Mouse (Mus musculus): ENCODE results near the gene Isg20l2. TPM values are rescaled to one million over a fixed set of nuclear protein-coding genes. Genes with fewer than 3 reads are reported as not detected.

The Isg20l2 gene
- total and polyA plus RNA-seq, 2 experiments, result 6.8 to 7.2 TPM

- WGBS, result 33% methylated on average over 4 of the region's 4 CpGs
- TF ChIP-seq CTCF (IDR thresholded peaks at IDR 0.05; ENCODE audit: low read depth, low read length) (no peak), POLR2A (IDR thresholded peaks at IDR 0.05; ENCODE audit: extremely low read depth, insufficient read depth, low read length) (no peak)
- DNase-seq (ENCODE audit: extremely low read depth, low read depth, low spot score), result no peak
- H3K27ac ChIP-seq (replicated peaks; ENCODE audit: insufficient read depth, low read depth, low read length), result no peak overlapping the region
- H3K27me3 ChIP-seq (ENCODE audit: control insufficient read depth, insufficient read depth, low read length), result peaks cover 17% of the 10 kb centered on the region; the same call in 1 of the 2 replicates
- peaks cover 6% of the 10 kb centered on the region for H3K4me1 ChIP-seq (ENCODE audit: control insufficient read depth, insufficient read depth, low read length)
- H3K4me3 ChIP-seq (ENCODE audit: insufficient read depth, low read depth, low read length), result no peak overlapping the region
- H3K9ac ChIP-seq (ENCODE audit: low read depth, low read length), result no peak overlapping the region
- H3K79me2 ChIP-seq (ENCODE audit: control insufficient read depth, insufficient read depth, low read length), result no peaks in the 10 kb centered on the region
- H3K36me3 ChIP-seq (ENCODE audit: control insufficient read depth, insufficient read depth, low read length), result peaks cover 18% of the 10 kb centered on the region
Measured at GRCm38 (mm10) chr3:87944838-87945600, 14.9 kb downstream of the Isg20l2 start.

DNA sequence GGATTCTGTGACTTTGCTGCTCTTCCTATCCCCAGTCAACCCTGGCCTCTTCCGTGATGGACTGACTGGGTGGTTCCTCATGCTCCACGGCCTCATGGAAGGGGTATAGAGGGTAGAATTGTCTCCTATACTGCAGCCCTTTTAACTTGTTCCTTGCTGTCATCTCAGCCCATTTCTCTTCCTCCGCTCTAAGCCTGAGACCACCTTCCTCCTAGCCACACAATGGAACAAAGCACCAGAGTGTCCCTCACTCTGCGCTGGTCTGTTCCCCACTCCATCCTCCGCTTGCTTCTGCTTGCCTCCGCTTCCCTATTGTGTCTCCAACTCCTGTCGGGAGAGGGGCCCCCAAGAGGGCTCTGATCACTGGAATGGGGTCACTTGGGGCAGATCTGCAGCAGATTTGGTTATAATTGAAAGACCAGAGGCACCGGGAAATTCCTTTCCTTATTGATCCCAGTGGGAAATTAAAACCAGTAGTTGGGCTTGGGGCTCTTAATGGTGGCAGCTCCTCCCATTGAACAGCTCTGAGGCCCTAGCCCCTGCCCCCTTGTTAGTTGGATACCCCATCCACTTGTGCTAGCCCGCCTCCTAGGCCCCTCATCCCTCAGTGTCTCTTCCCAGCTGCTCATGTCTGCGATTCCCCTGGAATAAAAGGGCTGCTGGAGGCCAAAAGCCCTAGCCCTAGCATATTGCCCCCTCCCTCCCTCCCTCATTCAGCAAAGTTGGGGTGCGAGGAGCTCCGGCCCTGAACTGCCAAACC, 15.8 kb downstream of the Isg20l2 start:
- TF ChIP-seq CTCF (IDR thresholded peaks at IDR 0.05; ENCODE audit: low read depth, low read length) (no peak), POLR2A (IDR thresholded peaks at IDR 0.05; ENCODE audit: extremely low read depth, insufficient read depth, low read length) (no peak)
- Histone ChIP-seq H3K4me1 (ENCODE audit: control insufficient read depth, insufficient read depth, low read length) (peaks cover 6% of the 10 kb centered on the region), H3K4me3 (ENCODE audit: insufficient read depth, low read depth, low read length) (no peak overlapping the region), H3K27ac (replicated peaks; ENCODE audit: insufficient read depth, low read depth, low read length) (no peak overlapping the region), H3K27me3 (ENCODE audit: control insufficient read depth, insufficient read depth, low read length) (peaks cover 22% of the 10 kb centered on the region; the same call in 1 of the 2 replicates), H3K9ac (ENCODE audit: low read depth, low read length) (no peak overlapping the region), H3K36me3 (ENCODE audit: control insufficient read depth, insufficient read depth, low read length) (peaks cover 12% of the 10 kb centered on the region), H3K79me2 (ENCODE audit: control insufficient read depth, insufficient read depth, low read length) (no peaks in the 10 kb centered on the region)
- DNase-seq (ENCODE audit: extremely low read depth, low read depth, low spot score), result no peak
- 46% methylated on average over 12 of the region's 12 CpGs for WGBS

- DNase-seq (ENCODE audit: extremely low read depth, low read depth, low spot score), result no peak
- Histone ChIP-seq H3K4me1 (ENCODE audit: control insufficient read depth, insufficient read depth, low read length) (peaks cover 6% of the 10 kb centered on the region), H3K9ac (ENCODE audit: low read depth, low read length) (no peak overlapping the region), H3K4me3 (ENCODE audit: insufficient read depth, low read depth, low read length) (no peak overlapping the region), H3K79me2 (ENCODE audit: control insufficient read depth, insufficient read depth, low read length) (no peaks in the 10 kb centered on the region), H3K27ac (replicated peaks; ENCODE audit: insufficient read depth, low read depth, low read length) (no peak overlapping the region), H3K27me3 (ENCODE audit: control insufficient read depth, insufficient read depth, low read length) (peaks cover 23% of the 10 kb centered on the region; the same call in 1 of the 2 replicates), H3K36me3 (ENCODE audit: control insufficient read depth, insufficient read depth, low read length) (peaks cover 7% of the 10 kb centered on the region)
- no peak for TF ChIP-seq POLR2A (IDR thresholded peaks at IDR 0.05; ENCODE audit: extremely low read depth, insufficient read depth, low read length)
- TF ChIP-seq CTCF (IDR thresholded peaks at IDR 0.05; ENCODE audit: low read depth, low read length), result no peak
- 50% methylated on average over 1 of the region's 1 CpGs for WGBS
Measured at GRCm38 (mm10) chr3:87946541-87946860, 16.4 kb downstream of the Isg20l2 start.

DNA sequence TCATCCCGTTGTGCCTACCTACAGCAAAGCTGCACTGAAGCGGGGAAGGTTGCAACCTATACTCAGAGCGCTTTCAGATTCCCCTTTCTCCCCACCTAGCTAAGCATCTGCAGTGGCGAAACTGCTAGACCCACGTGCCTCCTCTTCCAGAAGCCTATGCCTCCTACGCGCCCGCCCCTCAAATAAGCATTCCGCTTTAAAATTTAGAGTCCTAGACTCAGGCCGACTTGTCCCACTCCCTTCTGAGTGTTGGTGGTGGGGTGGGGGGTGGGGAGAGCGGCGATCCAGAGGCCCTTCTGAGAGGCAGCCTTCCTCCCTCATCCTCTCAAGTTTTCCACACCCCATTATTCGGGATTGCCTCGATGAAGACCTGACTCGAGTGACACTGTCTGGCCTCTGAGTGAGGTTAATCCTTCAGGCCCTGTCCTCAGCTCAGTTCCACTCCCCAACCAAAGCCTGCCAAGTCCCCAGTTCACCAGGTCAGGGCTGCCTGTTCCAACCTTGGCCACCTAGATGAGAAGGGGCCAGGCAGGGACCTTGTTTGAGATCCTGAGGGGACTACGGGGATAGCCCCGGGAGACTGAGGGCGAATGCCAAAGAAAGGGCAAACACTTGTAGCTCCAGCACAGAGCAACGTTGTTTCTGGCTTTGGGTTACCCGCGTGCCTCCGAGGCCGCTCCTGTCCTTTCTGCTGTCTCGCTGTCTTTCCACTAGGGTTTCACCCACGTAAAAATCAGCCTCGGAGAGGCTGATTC, 17.1 kb downstream of the Isg20l2 start:
- Histone ChIP-seq H3K27ac (replicated peaks; ENCODE audit: insufficient read depth, low read depth, low read length) (no peak overlapping the region), H3K9ac (ENCODE audit: low read depth, low read length) (no peak overlapping the region), H3K4me1 (ENCODE audit: control insufficient read depth, insufficient read depth, low read length) (peaks cover 6% of the 10 kb centered on the region), H3K36me3 (ENCODE audit: control insufficient read depth, insufficient read depth, low read length) (peaks cover under 1% of the 10 kb centered on the region; the same call in 1 of the 2 replicates), H3K4me3 (ENCODE audit: insufficient read depth, low read depth, low read length) (no peak overlapping the region), H3K79me2 (ENCODE audit: control insufficient read depth, insufficient read depth, low read length) (no peaks in the 10 kb centered on the region), H3K27me3 (ENCODE audit: control insufficient read depth, insufficient read depth, low read length) (peaks cover 26% of the 10 kb centered on the region; the same call in 1 of the 2 replicates)
- WGBS, result 7% methylated on average over 26 of the region's 26 CpGs
- no peak for DNase-seq (ENCODE audit: extremely low read depth, low read depth, low spot score)
- TF ChIP-seq CTCF (IDR thresholded peaks at IDR 0.05; ENCODE audit: low read depth, low read length), result no peak
- no peak for TF ChIP-seq POLR2A (IDR thresholded peaks at IDR 0.05; ENCODE audit: extremely low read depth, insufficient read depth, low read length)

DNA sequence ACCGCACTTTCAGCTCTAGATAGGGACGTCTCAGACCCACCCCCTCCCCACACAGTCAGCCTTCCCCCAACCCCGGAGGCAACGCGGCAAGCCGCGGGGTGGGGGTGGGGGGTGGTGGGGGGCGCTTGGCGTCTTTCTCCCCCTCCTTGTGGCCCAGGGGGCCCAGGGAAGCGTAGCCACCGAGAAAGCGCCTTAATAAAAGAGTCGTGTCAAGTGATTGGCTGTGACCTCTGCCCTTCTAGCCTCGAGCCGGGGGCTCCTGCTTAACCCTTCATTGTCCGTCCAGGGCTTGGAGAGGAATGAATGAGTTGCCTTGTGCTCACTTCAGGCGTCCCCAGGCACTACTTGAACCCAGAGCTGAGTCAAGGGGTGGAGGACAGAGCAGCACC, 17.7 kb downstream of the Isg20l2 start:
- Histone ChIP-seq H3K27ac (replicated peaks; ENCODE audit: insufficient read depth, low read depth, low read length) (no peak overlapping the region), H3K79me2 (ENCODE audit: control insufficient read depth, insufficient read depth, low read length) (no peaks in the 10 kb centered on the region), H3K4me3 (ENCODE audit: insufficient read depth, low read depth, low read length) (no peak overlapping the region), H3K9ac (ENCODE audit: low read depth, low read length) (no peak overlapping the region), H3K36me3 (ENCODE audit: control insufficient read depth, insufficient read depth, low read length) (no peaks in the 10 kb centered on the region), H3K4me1 (ENCODE audit: control insufficient read depth, insufficient read depth, low read length) (peaks cover 6% of the 10 kb centered on the region), H3K27me3 (ENCODE audit: control insufficient read depth, insufficient read depth, low read length) (peaks cover 26% of the 10 kb centered on the region; the same call in 1 of the 2 replicates)
- TF ChIP-seq CTCF (IDR thresholded peaks at IDR 0.05; ENCODE audit: low read depth, low read length) (no peak), POLR2A (IDR thresholded peaks at IDR 0.05; ENCODE audit: extremely low read depth, insufficient read depth, low read length) (no peak)
- no peak for DNase-seq (ENCODE audit: extremely low read depth, low read depth, low spot score)
- WGBS, result 4% methylated on average over 17 of the region's 17 CpGs
